Mouse (Mus musculus) cerebellum, postnatal 10 days (tissue): ENCODE measurements at regions not wholly inside any gene's neighbourhood (a gene's known extent, or its start where the extent isn't known, plus 50 kb on each side); places are given as distances from the start of the nearest gene placed in this dataset.

Experiments used
- DNase-seq, 2 experiments: peaks; one replicate each; pipeline ENCODE4 v3.0.0; 2021; ENCODE audit warnings: mixed read lengths in 2 of 2

GRCm38 (mm10) chr2:123023918-123024317, 258.9 kb downstream of the Sqor start:
- no peak for DNase-seq

- no peak for DNase-seq
Measured at GRCm38 (mm10) chr2:123024380-123024779, 259.3 kb downstream of the Sqor start.

GRCm38 (mm10) chr2:123024976-123025585, 260.0 kb downstream of the Sqor start:
- no peak for DNase-seq

- peak; percentile 22 to 30 for DNase-seq
Measured at GRCm38 (mm10) chr2:123047321-123047720, 282.3 kb downstream of the Sqor start.

- peak in 1 of 2 experiments; percentile 23 for DNase-seq
Measured at GRCm38 (mm10) chr2:123064648-123065047, 299.6 kb downstream of the Sqor start.

- peak; percentile 10 to 31 for DNase-seq
Measured at GRCm38 (mm10) chr2:123068809-123069208, 303.8 kb downstream of the Sqor start.

- DNase-seq: no peak
Measured at GRCm38 (mm10) chr2:123072653-123073052, 307.6 kb downstream of the Sqor start.

GRCm38 (mm10) chr2:123073476-123074085, 308.5 kb downstream of the Sqor start:
- DNase-seq: no peak

- peak; percentile 54 to 63 for DNase-seq
Measured at GRCm38 (mm10) chr2:123092726-123093125, 327.7 kb downstream of the Sqor start.

GRCm38 (mm10) chr2:123103530-123103929, 338.5 kb downstream of the Sqor start:
- no peak for DNase-seq

GRCm38 (mm10) chr2:123131496-123131895, 366.5 kb downstream of the Sqor start:
- no peak for DNase-seq

GRCm38 (mm10) chr2:123153170-123153569, 388.1 kb downstream of the Sqor start:
- no peak for DNase-seq

- DNase-seq: no peak
Measured at GRCm38 (mm10) chr2:123165384-123165783, 400.3 kb downstream of the Sqor start.

GRCm38 (mm10) chr2:123170611-123171010, 405.6 kb downstream of the Sqor start:
- no peak for DNase-seq

- peak; percentile 4 to 18 for DNase-seq
Measured at GRCm38 (mm10) chr2:123182208-123182607, 417.2 kb downstream of the Sqor start.

GRCm38 (mm10) chr2:123190795-123191582, 426.0 kb downstream of the Sqor start:
- DNase-seq: no peak

- peak; percentile 27 to 32 for DNase-seq
Measured at GRCm38 (mm10) chr2:123194533-123194932, 429.5 kb downstream of the Sqor start.
